Mouse (Mus musculus) ovary, postnatal 36 days (tissue): ENCODE results near the gene Pde10a.

Experiments
- DNase-seq: peaks from one replicate; pipeline ENCODE4 v3.0.0; 2022; ENCODE audit warnings: low spot score, mixed read lengths

Gene Pde10a

GRCm38 (mm10) chr17:9035561-9036348 lies 510.6 kb downstream of the Pde10a start:
- no peak for DNase-seq
